Mouse (Mus musculus): ENCODE data around the gene Psmd9. TPM values are rescaled to one million over a fixed set of nuclear protein-coding genes. Genes with fewer than 3 reads are reported as not detected.

Gene Psmd9
- polyA plus RNA-seq, 1 experiment from 2014 or later: 68.3 TPM

- no peaks in the 10 kb centered on the region for H3K36me3 ChIP-seq (ENCODE audit: control insufficient read depth, insufficient read depth, low read length)
- ATAC-seq (ENCODE audit: insufficient read depth, low FRiP score, low TSS enrichment) (no peak), DNase-seq (ENCODE audit: low spot score) (no peak)
- no peaks in the 10 kb centered on the region for H3K9me3 ChIP-seq (ENCODE audit: control insufficient read depth, low read length)
- H3K27me3 ChIP-seq (ENCODE audit: control insufficient read depth, insufficient read depth, low read length): no peaks in the 10 kb centered on the region
- H3K9ac ChIP-seq (ENCODE audit: low read length): 0 out of 2 replicates have a peak overlapping the region, but pooled peaks have one; percentile 22
- WGBS: 88% methylated on average over 6 of the region's 6 CpGs
- H3K4me3 ChIP-seq (ENCODE audit: low read depth, low read length): 0 out of 2 replicates have a peak overlapping the region, but pooled peaks have one; percentile 75
- no peak overlapping the region for H3K27ac ChIP-seq (ENCODE audit: low read depth, low read length)
- H3K4me2 ChIP-seq (ENCODE audit: low read depth): no peak overlapping the region
- H3K4me1 ChIP-seq (ENCODE audit: control insufficient read depth, insufficient read depth, low read length): peaks cover 4% of the 10 kb centered on the region; the same call in 1 of the 2 replicates
These were observed 60.1 kb downstream of the Psmd9 start for GRCm38 (mm10) chr5:123229296-123229695.

GRCm38 (mm10) chr5:123232180-123232579 is 63.0 kb downstream of the Psmd9 start:
- Histone ChIP-seq H3K4me2 (ENCODE audit: low read depth) (no peak overlapping the region), H3K4me3 (ENCODE audit: low read depth, low read length) (no peak overlapping the region), H3K9me3 (ENCODE audit: control insufficient read depth, low read length) (no peaks in the 10 kb centered on the region), H3K9ac (ENCODE audit: low read length) (no peak overlapping the region), H3K27me3 (ENCODE audit: control insufficient read depth, insufficient read depth, low read length) (no peaks in the 10 kb centered on the region), H3K4me1 (ENCODE audit: control insufficient read depth, insufficient read depth, low read length) (peaks cover 4% of the 10 kb centered on the region; the same call in 1 of the 2 replicates), H3K36me3 (ENCODE audit: control insufficient read depth, insufficient read depth, low read length) (no peaks in the 10 kb centered on the region), H3K27ac (ENCODE audit: low read depth, low read length) (no peak overlapping the region)
- DNase-seq (ENCODE audit: low spot score) (no peak), ATAC-seq (ENCODE audit: insufficient read depth, low FRiP score, low TSS enrichment) (no peak)
- WGBS: 92% methylated on average over 2 of the region's 2 CpGs

GRCm38 (mm10) chr5:123235731-123236130 is 66.5 kb downstream of the Psmd9 start:
- Histone ChIP-seq H3K4me1 (ENCODE audit: control insufficient read depth, insufficient read depth, low read length) (no peaks in the 10 kb centered on the region), H3K9me3 (ENCODE audit: control insufficient read depth, low read length) (no peaks in the 10 kb centered on the region), H3K4me2 (ENCODE audit: low read depth) (no peak overlapping the region), H3K4me3 (ENCODE audit: low read depth, low read length) (no peak overlapping the region), H3K27ac (ENCODE audit: low read depth, low read length) (no peak overlapping the region), H3K9ac (ENCODE audit: low read length) (no peak overlapping the region), H3K27me3 (ENCODE audit: control insufficient read depth, insufficient read depth, low read length) (no peaks in the 10 kb centered on the region), H3K36me3 (ENCODE audit: control insufficient read depth, insufficient read depth, low read length) (no peaks in the 10 kb centered on the region)
- 72% methylated on average over 2 of the region's 2 CpGs for WGBS
- ATAC-seq (ENCODE audit: insufficient read depth, low FRiP score, low TSS enrichment) (no peak), DNase-seq (ENCODE audit: low spot score) (peak; percentile 51)

GRCm38 (mm10) chr5:123236426-123236825 is 67.2 kb downstream of the Psmd9 start:
- H3K4me1 ChIP-seq (ENCODE audit: control insufficient read depth, insufficient read depth, low read length): no peaks in the 10 kb centered on the region
- no peak overlapping the region for H3K9ac ChIP-seq (ENCODE audit: low read length)
- ATAC-seq (ENCODE audit: insufficient read depth, low FRiP score, low TSS enrichment): no peak
- no peaks in the 10 kb centered on the region for H3K9me3 ChIP-seq (ENCODE audit: control insufficient read depth, low read length)
- no peak for DNase-seq (ENCODE audit: low spot score)
- no peaks in the 10 kb centered on the region for H3K36me3 ChIP-seq (ENCODE audit: control insufficient read depth, insufficient read depth, low read length)
- 95% methylated on average over 9 of the region's 9 CpGs for WGBS
- H3K27me3 ChIP-seq (ENCODE audit: control insufficient read depth, insufficient read depth, low read length): no peaks in the 10 kb centered on the region
- H3K27ac ChIP-seq (ENCODE audit: low read depth, low read length): no peak overlapping the region
- H3K4me2 ChIP-seq (ENCODE audit: low read depth): no peak overlapping the region
- no peak overlapping the region for H3K4me3 ChIP-seq (ENCODE audit: low read depth, low read length)

- no peak overlapping the region for H3K9ac ChIP-seq (ENCODE audit: low read length)
- DNase-seq (ENCODE audit: low spot score) (no peak), ATAC-seq (ENCODE audit: insufficient read depth, low FRiP score, low TSS enrichment) (no peak)
- no peak overlapping the region for H3K4me2 ChIP-seq (ENCODE audit: low read depth)
- H3K4me1 ChIP-seq (ENCODE audit: control insufficient read depth, insufficient read depth, low read length): no peaks in the 10 kb centered on the region
- no peaks in the 10 kb centered on the region for H3K9me3 ChIP-seq (ENCODE audit: control insufficient read depth, low read length)
- no peaks in the 10 kb centered on the region for H3K27me3 ChIP-seq (ENCODE audit: control insufficient read depth, insufficient read depth, low read length)
- H3K36me3 ChIP-seq (ENCODE audit: control insufficient read depth, insufficient read depth, low read length): no peaks in the 10 kb centered on the region
- no peak overlapping the region for H3K4me3 ChIP-seq (ENCODE audit: low read depth, low read length)
- H3K27ac ChIP-seq (ENCODE audit: low read depth, low read length): no peak overlapping the region
- 94% methylated on average over 11 of the region's 11 CpGs for WGBS
These were observed 70.3 kb downstream of the Psmd9 start for GRCm38 (mm10) chr5:123239501-123239900.

- Histone ChIP-seq H3K9me3 (ENCODE audit: control insufficient read depth, low read length) (no peaks in the 10 kb centered on the region), H3K4me2 (ENCODE audit: low read depth) (no peak overlapping the region), H3K4me3 (ENCODE audit: low read depth, low read length) (no peak overlapping the region), H3K4me1 (ENCODE audit: control insufficient read depth, insufficient read depth, low read length) (no peaks in the 10 kb centered on the region), H3K27me3 (ENCODE audit: control insufficient read depth, insufficient read depth, low read length) (no peaks in the 10 kb centered on the region), H3K27ac (ENCODE audit: low read depth, low read length) (no peak overlapping the region), H3K9ac (ENCODE audit: low read length) (no peak overlapping the region), H3K36me3 (ENCODE audit: control insufficient read depth, insufficient read depth, low read length) (peaks cover 2% of the 10 kb centered on the region; the same call in 1 of the 2 replicates)
- ATAC-seq (ENCODE audit: insufficient read depth, low FRiP score, low TSS enrichment): no peak
- WGBS: 17% methylated on average over 4 of the region's 4 CpGs
- peak; percentile 70 for DNase-seq (ENCODE audit: low spot score)
These were observed 76.3 kb downstream of the Psmd9 start for GRCm38 (mm10) chr5:123245518-123245917.

- H3K9ac ChIP-seq (ENCODE audit: low read length): no peak overlapping the region
- no peak for ATAC-seq (ENCODE audit: insufficient read depth, low FRiP score, low TSS enrichment)
- no peaks in the 10 kb centered on the region for H3K27me3 ChIP-seq (ENCODE audit: control insufficient read depth, insufficient read depth, low read length)
- no peaks in the 10 kb centered on the region for H3K4me1 ChIP-seq (ENCODE audit: control insufficient read depth, insufficient read depth, low read length)
- no peak overlapping the region for H3K27ac ChIP-seq (ENCODE audit: low read depth, low read length)
- no peak overlapping the region for H3K4me3 ChIP-seq (ENCODE audit: low read depth, low read length)
- H3K4me2 ChIP-seq (ENCODE audit: low read depth): no peak overlapping the region
- no peaks in the 10 kb centered on the region for H3K9me3 ChIP-seq (ENCODE audit: control insufficient read depth, low read length)
- peaks cover 2% of the 10 kb centered on the region; the same call in 1 of the 2 replicates for H3K36me3 ChIP-seq (ENCODE audit: control insufficient read depth, insufficient read depth, low read length)
- WGBS: 67% methylated on average over 8 of the region's 8 CpGs
- DNase-seq (ENCODE audit: low spot score): no peak
These were observed 82.2 kb downstream of the Psmd9 start for GRCm38 (mm10) chr5:123251390-123251789.

GRCm38 (mm10) chr5:123251834-123252233 is 82.6 kb downstream of the Psmd9 start, which contains the start of gene Wdr66:
Gene Wdr66 (plus strand): TSS chr5:123252102.
- peak; percentile 85 for ATAC-seq (ENCODE audit: insufficient read depth, low FRiP score, low TSS enrichment)
- Histone ChIP-seq H3K9me3 (ENCODE audit: control insufficient read depth, low read length) (no peaks in the 10 kb centered on the region), H3K27ac (ENCODE audit: low read depth, low read length) (no peak within 1 kb of the TSS), H3K4me1 (ENCODE audit: control insufficient read depth, insufficient read depth, low read length) (no peaks in the 10 kb centered on the region), H3K4me2 (ENCODE audit: low read depth) (no peak within 1 kb of the TSS), H3K4me3 (ENCODE audit: low read depth, low read length) (no peak within 1 kb of the TSS), H3K9ac (ENCODE audit: low read length) (no peak within 1 kb of the TSS), H3K27me3 (ENCODE audit: control insufficient read depth, insufficient read depth, low read length) (no peaks in the 10 kb centered on the region), H3K36me3 (ENCODE audit: control insufficient read depth, insufficient read depth, low read length) (peaks cover 2% of the 10 kb centered on the region; the same call in 1 of the 2 replicates)
- WGBS: 3% methylated on average over 18 of the region's 18 CpGs
- DNase-seq (ENCODE audit: low spot score): peak; percentile 93
